Mouse (Mus musculus) forebrain, embryonic 12.5 days (tissue): ENCODE data around the gene Flywch2. TPM values are rescaled to one million over a fixed set of nuclear protein-coding genes. Genes with fewer than 3 reads are reported as not detected.
A peak's percentile ranks its signal among the peaks of the same experiment; 100 is the strongest.

Experiments
- ATAC-seq: fragments of 200-750 bp; cut with Nextera tagmentation; 2 replicates; pipeline ENCODE4 v1.8.0; 2017; ENCODE audit warnings: moderate TSS enrichment; ENCODE audit not compliant: low FRiP score
- H3K27ac ChIP-seq: fragments of 300-500 bp; sonication (generic); 2 replicates; pipeline ENCODE4 v1.5.1; 2016; ENCODE audit warnings: mild to moderate bottlenecking
- H3K27me3 ChIP-seq: fragments of 300-500 bp; sonication (generic); 2 replicates; pipeline ENCODE4 v1.6.1; 2016; ENCODE audit warnings: mild to moderate bottlenecking
- H3K36me3 ChIP-seq: fragments of 300-500 bp; sonication (generic); replicated peaks from 2 replicates; pipeline ENCODE4 v1.6.1; 2016; ENCODE audit warnings: mild to moderate bottlenecking
- H3K4me1 ChIP-seq: fragments of 300-500 bp; sonication (generic); 2 replicates; pipeline ENCODE4 v1.6.1; 2016
- H3K4me2 ChIP-seq: fragments of 300-500 bp; sonication (generic); 2 replicates; pipeline ENCODE4 v1.6.1; 2016; ENCODE audit warnings: mild to moderate bottlenecking, moderate library complexity
- H3K4me3 ChIP-seq: fragments of 300-500 bp; sonication (generic); replicated peaks from 2 replicates; pipeline ENCODE4 v1.5.1; 2016; ENCODE audit warnings: mild to moderate bottlenecking
- H3K9ac ChIP-seq: fragments of 300-500 bp; sonication (generic); 2 replicates; pipeline ENCODE4 v1.6.1; 2016; ENCODE audit warnings: mild to moderate bottlenecking
- H3K9me3 ChIP-seq: fragments of 300-500 bp; sonication (generic); 2 replicates; pipeline ENCODE4 v1.6.1; 2016
- WGBS: fragments of 180-500 bp; shearing (Covaris S2); methylation state at CpG from one replicate; pipeline ENCODE4 v1.1.7; 2016; 5-methylcytosine and 5-hydroxymethylcytosine counted together
- microRNA-seq: library from miRNA; unstranded; fragments of <30 nt; microRNA quantifications from one replicate; pipeline ENCODE4, GENCODE M21; 2017
- polyA plus RNA-seq: library from polyadenylated mRNA; unstranded; fragments of >200 nt; fragmentation: Nextera tagmentation; extraction: Ambion mirVana; gene quantifications from 2 replicates; pipeline ENCODE4 v1.2.1, GENCODE M21; 2016

Gene Flywch2
- polyA plus RNA-seq, 1 experiment from 2014 or later, result 33.5 TPM

DNA sequence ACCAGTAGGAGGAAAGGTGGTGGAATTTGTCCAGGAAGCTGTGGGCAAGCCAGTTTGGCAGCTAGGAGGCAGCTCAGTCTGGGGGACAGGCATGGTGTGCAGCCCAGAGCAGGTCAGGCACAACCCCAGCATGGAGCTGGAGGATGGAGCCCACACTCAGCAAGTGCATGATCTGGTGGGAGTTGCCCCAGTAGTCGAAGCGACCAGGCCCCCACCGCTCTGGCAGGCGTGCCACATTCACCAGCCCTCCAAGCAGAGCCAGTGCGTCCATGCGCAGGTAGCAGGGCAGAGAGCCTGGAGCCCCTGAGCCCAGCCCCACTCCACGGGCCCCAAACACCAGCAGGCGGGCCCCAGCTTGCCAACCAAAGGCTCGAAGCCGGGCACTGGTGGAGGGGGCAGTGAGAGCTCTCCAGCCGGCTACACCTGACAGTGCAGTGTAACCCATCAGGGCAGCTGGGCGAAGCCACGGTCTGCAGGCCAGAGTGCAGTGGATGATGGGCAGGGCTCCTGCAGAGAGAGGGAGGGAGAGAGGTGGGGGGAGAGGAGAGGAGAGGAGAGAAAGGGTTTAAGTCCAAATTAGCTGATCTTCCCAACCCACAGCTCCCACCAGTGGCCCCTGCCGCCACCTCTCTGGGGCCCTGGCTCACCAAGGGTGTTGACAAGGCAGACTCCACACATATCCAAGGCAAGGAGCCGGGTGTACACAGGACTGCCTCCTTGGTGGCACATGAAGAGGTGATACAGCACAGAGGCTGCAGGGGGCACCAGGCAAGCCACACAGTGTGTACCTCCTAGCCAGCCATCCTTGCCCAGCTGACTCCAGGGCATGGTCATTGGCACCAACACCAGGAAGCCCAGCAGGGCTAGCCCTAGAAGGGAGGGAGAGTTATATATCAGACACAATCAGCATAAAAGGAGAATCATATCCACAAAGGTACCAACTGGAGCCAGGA, 48.1 kb downstream of the Flywch2 start:
- H3K4me1 ChIP-seq, result peaks cover 37% of the 10 kb centered on the region
- no peak for ATAC-seq
- 0 out of 2 replicates have a peak overlapping the region, but pooled peaks have one; percentile 7 for H3K4me3 ChIP-seq
- H3K4me2 ChIP-seq, result no peak overlapping the region
- H3K27ac ChIP-seq, result no peak overlapping the region
- peaks cover 41% of the 10 kb centered on the region for H3K36me3 ChIP-seq
- H3K9ac ChIP-seq, result 0 out of 2 replicates have a peak overlapping the region, but pooled peaks have one; percentile 5
- peaks cover 48% of the 10 kb centered on the region for H3K27me3 ChIP-seq
- H3K9me3 ChIP-seq, result no peaks in the 10 kb centered on the region
- 64% methylated on average over 15 of the region's 15 CpGs for WGBS

DNA sequence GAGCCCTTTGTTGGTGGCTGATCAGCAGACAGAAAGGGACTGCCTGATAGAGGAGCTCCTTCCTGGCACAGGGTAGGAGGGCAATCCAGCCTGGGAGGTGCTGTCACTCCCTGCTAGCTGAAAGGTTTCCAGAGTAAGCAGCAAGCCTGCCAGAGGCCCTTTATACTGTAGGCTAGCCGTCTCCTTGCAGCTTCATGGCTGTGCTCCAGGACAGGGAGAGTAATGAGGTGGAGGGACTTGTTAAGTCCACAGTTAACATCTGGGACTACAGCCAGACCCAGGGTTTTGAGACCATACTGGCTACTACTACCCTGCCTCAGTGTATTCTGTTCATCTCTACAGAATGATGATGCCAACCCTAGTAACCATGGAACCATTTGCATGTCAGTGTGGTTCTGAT, 51.5 kb downstream of the Flywch2 start:
- Histone ChIP-seq H3K36me3 (peaks cover 45% of the 10 kb centered on the region), H3K9ac (no peak overlapping the region), H3K4me2 (no peak overlapping the region), H3K9me3 (no peaks in the 10 kb centered on the region), H3K27ac (no peak overlapping the region), H3K4me3 (no peak overlapping the region), H3K27me3 (peaks cover 22% of the 10 kb centered on the region), H3K4me1 (peaks cover 18% of the 10 kb centered on the region)
- ATAC-seq, result no peak
- WGBS, result 86% methylated on average over 1 of the region's 1 CpGs

DNA sequence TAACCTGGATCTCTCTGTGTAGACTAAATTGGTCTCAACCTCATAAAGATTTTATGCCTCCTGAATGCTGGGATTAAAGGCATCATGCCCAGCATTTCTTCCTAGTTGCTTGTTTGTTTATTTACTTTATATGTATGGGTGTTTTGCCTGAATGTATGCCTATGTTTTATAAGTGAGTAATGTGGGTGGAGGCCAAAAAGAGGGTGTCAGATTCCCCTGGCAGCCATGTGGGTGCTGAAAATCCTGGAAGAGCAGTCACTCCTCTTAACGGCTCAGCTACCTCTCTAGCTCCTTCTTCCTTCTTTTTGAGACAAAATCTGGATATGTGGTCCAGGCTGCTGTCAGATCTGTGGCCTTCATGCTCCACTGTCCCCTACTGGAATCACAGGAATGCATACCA, 55.4 kb downstream of the Flywch2 start:
- H3K4me3 ChIP-seq, result no peak overlapping the region
- H3K9ac ChIP-seq, result no peak overlapping the region
- ATAC-seq, result no peak
- H3K27me3 ChIP-seq, result no peaks in the 10 kb centered on the region
- H3K4me2 ChIP-seq, result no peak overlapping the region
- no peaks in the 10 kb centered on the region for H3K9me3 ChIP-seq
- H3K27ac ChIP-seq, result no peak overlapping the region
- H3K4me1 ChIP-seq, result peaks cover 14% of the 10 kb centered on the region
- peaks cover 23% of the 10 kb centered on the region for H3K36me3 ChIP-seq
- WGBS, result 74% methylated on average over 1 of the region's 1 CpGs

Small RNA genes within 50 kb of the gene (microRNA-seq; reads per million reads assigned to microRNA genes)
- gene Mir5125, result not detected

Other genes with a start within 250 kb of the Flywch2 start
- gene Zfp213, start 221.8 kb downstream of the Flywch2 start, polyA plus RNA-seq, result 22.7 and 23.7 TPM in 2 replicates
- 22.1 and 22.6 TPM in 2 replicates for gene Zfp13, start 186.6 kb downstream of the Flywch2 start, polyA plus RNA-seq
- 0.17 TPM in 1 of 2 replicates, not detected in the other for gene Zscan10, start 185.2 kb downstream of the Flywch2 start, polyA plus RNA-seq
- 0.78 and 0.91 TPM in 2 replicates for gene Mmp25, start 140.8 kb downstream of the Flywch2 start, polyA plus RNA-seq
- gene Bicdl2, start 125.6 kb downstream of the Flywch2 start, polyA plus RNA-seq, result 0.19 and 0.42 TPM in 2 replicates
- 47.1 and 50.3 TPM in 2 replicates for gene Hcfc1r1, start 112.5 kb downstream of the Flywch2 start, polyA plus RNA-seq
- gene Thoc6, start 112.2 kb downstream of the Flywch2 start, polyA plus RNA-seq, result 49.3 and 49.7 TPM in 2 replicates
- gene Tnfrsf12a, start 108.6 kb downstream of the Flywch2 start, polyA plus RNA-seq, result 3.6 and 4.2 TPM in 2 replicates
- gene Cldn6, start 106.8 kb downstream of the Flywch2 start, polyA plus RNA-seq, result 7.1 and 8.0 TPM in 2 replicates
- gene Cldn9, start 102.1 kb downstream of the Flywch2 start, polyA plus RNA-seq, result 6.3 and 8.2 TPM in 2 replicates
- gene 1520401A03Rik, start 63.3 kb downstream of the Flywch2 start, polyA plus RNA-seq, result 0.17 TPM in 1 of 2 replicates, not detected in the other
- 47.3 and 49.6 TPM in 2 replicates for gene Pkmyt1, start 59.7 kb downstream of the Flywch2 start, polyA plus RNA-seq
- 26.4 and 30.8 TPM in 2 replicates for gene Paqr4, start 45.2 kb downstream of the Flywch2 start, polyA plus RNA-seq
- 1.4 and 1.6 TPM in 2 replicates for gene Kremen2, start 40.2 kb downstream of the Flywch2 start, polyA plus RNA-seq
- 173 and 179 TPM in 2 replicates for gene Flywch1, start 14.5 kb downstream of the Flywch2 start, polyA plus RNA-seq
- gene Srrm2, start 4.5 kb upstream of the Flywch2 start, polyA plus RNA-seq, result 660 and 697 TPM in 2 replicates
- gene Elob, start 43.1 kb upstream of the Flywch2 start, polyA plus RNA-seq, result 1,039 and 1,118 TPM in 2 replicates
- gene Prss33, start 50.0 kb upstream of the Flywch2 start, polyA plus RNA-seq, result 0.14 TPM in 1 of 2 replicates, not detected in the other
- not detected in 2 replicates for gene Prss32, start 57.8 kb upstream of the Flywch2 start, polyA plus RNA-seq
- 1.3 and 3.0 TPM in 2 replicates for gene Prss41, start 58.1 kb upstream of the Flywch2 start, polyA plus RNA-seq
- gene Prss21, start 82.0 kb upstream of the Flywch2 start, polyA plus RNA-seq, result not detected in 2 replicates
- gene Dcpp1, start 94.8 kb upstream of the Flywch2 start, polyA plus RNA-seq, result not detected in 2 replicates
- gene Dcpp2, start 94.8 kb upstream of the Flywch2 start, polyA plus RNA-seq, result not detected in 2 replicates
- gene Dcpp3, start 131.4 kb upstream of the Flywch2 start, polyA plus RNA-seq, result not detected in 2 replicates
- not detected in 2 replicates for gene Sbp, start 155.6 kb upstream of the Flywch2 start, polyA plus RNA-seq
- gene Sbpl, start 169.2 kb upstream of the Flywch2 start, polyA plus RNA-seq, result not detected in 2 replicates
- not detected in 2 replicates for gene Prss30, start 194.5 kb upstream of the Flywch2 start, polyA plus RNA-seq
- gene Prss22, start 212.0 kb upstream of the Flywch2 start, polyA plus RNA-seq, result 0.33 and 0.35 TPM in 2 replicates